Mouse (Mus musculus): ENCODE data around the gene Nek5. TPM values are rescaled to one million over a fixed set of nuclear protein-coding genes. Genes with fewer than 3 reads are reported as not detected.
"Not testable (repeated sequence)": the region's sequence is repeated elsewhere in the genome, so short reads cannot be mapped to it uniquely, and the experiment has no call there.

Gene Nek5
- polyA plus RNA-seq, 1 experiment from 2014 or later: 1.7 TPM

DNA sequence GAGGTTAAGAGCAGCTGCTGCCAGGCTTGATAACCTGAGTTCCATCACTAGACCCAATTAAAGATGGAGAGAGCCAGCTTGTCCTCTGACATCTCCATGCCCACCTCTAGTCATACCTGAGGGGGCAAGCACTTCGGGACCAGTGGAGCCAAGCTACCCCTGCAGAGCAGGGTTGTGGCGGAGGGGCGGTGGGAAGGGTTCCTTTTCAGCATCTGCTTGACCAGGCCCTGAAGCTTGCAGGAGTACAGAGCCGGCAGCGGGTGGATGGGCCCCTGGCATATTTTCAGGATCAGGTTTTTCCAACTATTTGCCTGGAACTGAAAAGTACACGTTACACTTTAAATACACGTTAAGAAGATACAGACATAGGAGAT lies 23.5 kb upstream of the Nek5 start:
- Histone ChIP-seq H3K9ac (no peak overlapping the region), H3K4me3 (replicated peaks; ENCODE audit: low read length) (no peak overlapping the region), H3K4me1 (replicated peaks; ENCODE audit: control insufficient read depth, insufficient read depth, low read length) (no peaks in the 10 kb centered on the region), H3K27ac (no peak overlapping the region), H3K9me3 (ENCODE audit: control insufficient read depth, low read length) (no peaks in the 10 kb centered on the region), H3K36me3 (replicated peaks; ENCODE audit: control insufficient read depth, insufficient read depth) (peaks cover 17% of the 10 kb centered on the region), H3K27me3 (ENCODE audit: control insufficient read depth, insufficient read depth, low read length) (no peaks in the 10 kb centered on the region), H3K4me2 (replicated peaks) (no peak overlapping the region)
- DNase-seq (ENCODE audit: low spot score): no peak
- 96% methylated on average over 7 of the region's 7 CpGs for WGBS
- no peak for ATAC-seq (ENCODE audit: low FRiP score)

DNA sequence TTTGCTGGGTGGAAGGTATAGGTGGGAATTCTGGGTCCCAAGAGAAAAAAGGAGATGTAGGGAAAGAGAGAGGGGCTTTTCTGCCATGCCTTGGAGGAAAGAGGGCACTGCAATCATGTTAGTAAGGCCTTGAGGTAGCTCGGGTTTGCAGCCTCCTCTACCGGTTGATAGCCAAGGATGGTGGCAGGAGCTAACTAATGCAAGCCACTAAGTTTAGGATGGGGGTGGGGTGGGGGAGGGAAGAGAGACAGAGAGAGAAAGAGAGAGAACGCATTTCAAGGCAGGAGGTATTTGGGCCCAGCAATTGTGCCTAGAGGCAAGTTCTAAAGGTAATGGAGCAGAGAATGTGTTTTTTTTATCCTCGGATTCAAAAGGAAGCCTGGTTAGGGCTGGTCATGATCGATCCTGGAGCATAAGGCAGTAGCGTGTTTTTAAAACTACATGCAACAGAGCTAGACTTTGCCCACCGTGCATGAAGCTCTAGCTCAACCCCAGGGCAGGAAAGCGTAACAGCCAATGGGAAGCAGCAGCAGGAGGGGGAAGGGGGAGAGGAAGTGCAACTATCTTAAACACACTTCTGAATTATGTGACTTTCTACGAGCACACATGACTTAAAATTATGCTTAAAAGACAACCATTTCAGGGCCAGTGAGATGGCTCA lies 23.0 kb upstream of the Nek5 start:
- Histone ChIP-seq H3K4me3 (replicated peaks; ENCODE audit: low read length) (no peak overlapping the region), H3K27ac (no peak overlapping the region), H3K9ac (no peak overlapping the region), H3K9me3 (ENCODE audit: control insufficient read depth, low read length) (no peaks in the 10 kb centered on the region), H3K4me1 (replicated peaks; ENCODE audit: control insufficient read depth, insufficient read depth, low read length) (no peaks in the 10 kb centered on the region), H3K27me3 (ENCODE audit: control insufficient read depth, insufficient read depth, low read length) (no peaks in the 10 kb centered on the region), H3K36me3 (replicated peaks; ENCODE audit: control insufficient read depth, insufficient read depth) (peaks cover 23% of the 10 kb centered on the region), H3K4me2 (replicated peaks) (no peak overlapping the region)
- WGBS: 79% methylated on average over 9 of the region's 9 CpGs
- ATAC-seq (ENCODE audit: low FRiP score) (no peak), DNase-seq (ENCODE audit: low spot score) (no peak)

DNA sequence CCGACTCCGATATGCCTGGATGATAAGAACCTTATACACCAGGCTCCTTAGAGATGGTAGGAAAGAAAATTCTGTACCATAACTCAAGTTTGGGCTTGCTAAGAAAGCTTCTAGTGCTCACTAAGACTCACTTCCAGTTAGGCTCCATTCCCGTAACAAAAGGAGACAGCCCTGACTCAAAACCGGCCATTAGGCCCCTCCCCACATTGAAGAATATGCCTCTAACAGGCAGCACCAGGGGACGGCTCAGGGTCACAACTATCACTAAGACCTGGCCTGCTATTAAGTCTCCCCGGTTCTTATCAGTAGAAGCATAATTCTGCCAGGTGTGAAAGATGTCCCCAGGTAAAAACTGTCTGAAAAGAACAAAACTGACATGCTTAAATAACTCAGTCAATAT lies 21.0 kb upstream of the Nek5 start:
- H3K27me3 ChIP-seq (ENCODE audit: control insufficient read depth, insufficient read depth, low read length): no peaks in the 10 kb centered on the region
- WGBS: 82% methylated on average over 6 of the region's 6 CpGs
- no peak overlapping the region for H3K4me3 ChIP-seq (replicated peaks; ENCODE audit: low read length)
- DNase-seq (ENCODE audit: low spot score) (no peak), ATAC-seq (ENCODE audit: low FRiP score) (no peak)
- no peaks in the 10 kb centered on the region for H3K9me3 ChIP-seq (ENCODE audit: control insufficient read depth, low read length)
- H3K4me1 ChIP-seq (replicated peaks; ENCODE audit: control insufficient read depth, insufficient read depth, low read length): no peaks in the 10 kb centered on the region
- H3K9ac ChIP-seq: no peak overlapping the region
- no peak overlapping the region for H3K4me2 ChIP-seq (replicated peaks)
- peaks cover 31% of the 10 kb centered on the region for H3K36me3 ChIP-seq (replicated peaks; ENCODE audit: control insufficient read depth, insufficient read depth)
- no peak overlapping the region for H3K27ac ChIP-seq

DNA sequence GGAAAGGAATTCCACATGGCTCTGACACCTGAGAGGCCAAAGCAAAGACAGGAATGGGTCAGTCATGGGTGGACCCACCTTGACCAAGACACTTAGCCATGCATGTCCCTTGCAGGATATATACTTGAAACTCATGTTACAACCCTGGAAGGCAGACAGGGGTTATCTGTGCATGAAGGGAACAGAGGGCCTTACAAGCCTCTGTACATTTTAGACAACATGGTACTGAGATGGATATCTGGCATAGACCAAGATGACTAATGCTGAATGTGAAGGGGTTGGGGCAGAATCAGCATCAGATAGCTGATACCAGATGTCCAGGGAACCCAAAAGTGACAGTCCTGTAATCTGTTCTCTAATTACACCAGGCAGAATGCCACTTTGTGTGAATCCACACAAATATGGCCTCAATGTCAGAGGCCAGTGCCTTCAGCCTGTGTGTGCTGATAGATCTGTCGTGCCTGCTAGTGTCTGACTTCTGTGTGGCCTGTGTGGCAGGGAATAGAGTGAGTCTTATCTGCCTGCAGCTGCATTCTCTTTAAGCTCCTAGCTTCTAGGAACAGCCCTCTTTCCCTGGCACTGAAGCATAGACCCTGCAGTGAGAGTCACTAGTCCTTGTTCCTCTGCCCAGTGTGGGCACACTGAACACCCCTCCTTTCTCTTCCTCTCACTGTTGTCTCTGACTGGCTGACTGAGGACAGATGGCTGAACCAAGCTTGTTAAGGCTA lies 19.1 kb upstream of the Nek5 start:
- H3K9ac ChIP-seq: no peak overlapping the region
- ATAC-seq (ENCODE audit: low FRiP score): 0 out of 2 replicates have a peak, but pooled peaks have one; percentile 8
- WGBS: 77% methylated on average over 1 of the region's 1 CpGs

DNA sequence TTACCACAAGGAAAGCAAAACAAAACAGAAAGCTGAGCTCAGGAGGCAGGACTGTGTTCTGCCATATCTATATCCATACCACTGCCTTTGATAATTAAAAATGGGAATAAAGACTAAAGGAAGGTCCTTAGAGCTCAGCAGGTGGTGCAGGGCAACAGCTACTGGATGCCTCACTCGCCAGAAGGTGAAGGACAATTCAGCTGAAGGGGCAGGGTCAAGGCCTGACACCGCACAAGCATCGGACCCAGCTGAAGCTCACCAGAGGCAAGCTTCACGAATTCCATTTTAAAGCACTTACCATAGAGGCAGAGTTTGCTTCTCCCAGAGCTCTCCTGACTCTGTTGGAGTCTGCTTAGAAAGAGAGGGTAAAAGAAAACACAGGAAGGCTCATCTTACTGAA lies 17.7 kb upstream of the Nek5 start:
- 81% methylated on average over 4 of the region's 4 CpGs for WGBS
- ATAC-seq (ENCODE audit: low FRiP score): no peak
- H3K27me3 ChIP-seq (ENCODE audit: control insufficient read depth, insufficient read depth, low read length): no peaks in the 10 kb centered on the region
- H3K4me2 ChIP-seq (replicated peaks): no peak overlapping the region
- no peaks in the 10 kb centered on the region for H3K4me1 ChIP-seq (replicated peaks; ENCODE audit: control insufficient read depth, insufficient read depth, low read length)
- H3K36me3 ChIP-seq (replicated peaks; ENCODE audit: control insufficient read depth, insufficient read depth): peaks cover 21% of the 10 kb centered on the region; the same call in 1 of the 2 replicates
- no peak overlapping the region for H3K27ac ChIP-seq
- no peak overlapping the region for H3K4me3 ChIP-seq (replicated peaks; ENCODE audit: low read length)
- DNase-seq (ENCODE audit: low spot score): no peak
- no peaks in the 10 kb centered on the region for H3K9me3 ChIP-seq (ENCODE audit: control insufficient read depth, low read length)
- no peak overlapping the region for H3K9ac ChIP-seq

More for the DNA sequence above, 19.1 kb upstream of the Nek5 start:
- H3K27ac ChIP-seq: no peak overlapping the region
- H3K4me3 ChIP-seq (replicated peaks; ENCODE audit: low read length): no peak overlapping the region
- no peak overlapping the region for H3K4me2 ChIP-seq (replicated peaks)
- H3K36me3 ChIP-seq (replicated peaks; ENCODE audit: control insufficient read depth, insufficient read depth): peaks cover 31% of the 10 kb centered on the region
- DNase-seq (ENCODE audit: low spot score): no peak
- H3K4me1 ChIP-seq (replicated peaks; ENCODE audit: control insufficient read depth, insufficient read depth, low read length): no peaks in the 10 kb centered on the region
- no peaks in the 10 kb centered on the region for H3K27me3 ChIP-seq (ENCODE audit: control insufficient read depth, insufficient read depth, low read length)
- no peaks in the 10 kb centered on the region for H3K9me3 ChIP-seq (ENCODE audit: control insufficient read depth, low read length)

DNA sequence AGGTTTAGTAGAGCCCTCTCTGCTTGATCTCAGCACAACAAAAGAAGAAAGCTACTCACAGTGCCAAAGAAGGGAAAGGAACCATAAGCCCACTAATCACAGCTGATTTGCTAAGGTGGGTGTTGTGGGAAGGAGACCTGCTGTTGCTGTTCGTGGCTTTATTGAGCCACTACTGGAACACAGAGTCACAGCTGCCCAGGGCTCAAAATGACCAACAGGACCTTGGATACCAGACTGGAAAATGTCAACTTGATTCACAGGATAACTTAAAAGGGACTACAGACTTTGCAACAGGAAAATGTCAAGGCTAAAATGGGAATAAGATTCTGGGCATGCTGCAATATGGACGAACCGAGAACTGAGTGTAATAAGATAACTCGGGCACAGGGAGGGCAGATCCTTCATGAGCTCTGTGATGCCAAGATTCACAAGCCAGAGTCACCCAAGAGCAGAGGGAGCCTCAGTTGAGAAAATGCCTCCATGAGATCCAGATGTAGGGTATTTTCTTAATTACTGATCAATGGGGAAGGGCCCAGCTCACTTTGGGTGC lies 17.1 kb upstream of the Nek5 start:
- no peaks in the 10 kb centered on the region for H3K4me1 ChIP-seq (replicated peaks; ENCODE audit: control insufficient read depth, insufficient read depth, low read length)
- H3K27me3 ChIP-seq (ENCODE audit: control insufficient read depth, insufficient read depth, low read length): no peaks in the 10 kb centered on the region
- DNase-seq (ENCODE audit: low spot score): no peak
- 90% methylated on average over 4 of the region's 4 CpGs for WGBS
- H3K27ac ChIP-seq: no peak overlapping the region
- no peak overlapping the region for H3K4me3 ChIP-seq (replicated peaks; ENCODE audit: low read length)
- H3K9me3 ChIP-seq (ENCODE audit: control insufficient read depth, low read length): no peaks in the 10 kb centered on the region
- no peak for ATAC-seq (ENCODE audit: low FRiP score)
- H3K4me2 ChIP-seq (replicated peaks): no peak overlapping the region
- no peak overlapping the region for H3K9ac ChIP-seq
- H3K36me3 ChIP-seq (replicated peaks; ENCODE audit: control insufficient read depth, insufficient read depth): peaks cover 21% of the 10 kb centered on the region; the same call in 1 of the 2 replicates

DNA sequence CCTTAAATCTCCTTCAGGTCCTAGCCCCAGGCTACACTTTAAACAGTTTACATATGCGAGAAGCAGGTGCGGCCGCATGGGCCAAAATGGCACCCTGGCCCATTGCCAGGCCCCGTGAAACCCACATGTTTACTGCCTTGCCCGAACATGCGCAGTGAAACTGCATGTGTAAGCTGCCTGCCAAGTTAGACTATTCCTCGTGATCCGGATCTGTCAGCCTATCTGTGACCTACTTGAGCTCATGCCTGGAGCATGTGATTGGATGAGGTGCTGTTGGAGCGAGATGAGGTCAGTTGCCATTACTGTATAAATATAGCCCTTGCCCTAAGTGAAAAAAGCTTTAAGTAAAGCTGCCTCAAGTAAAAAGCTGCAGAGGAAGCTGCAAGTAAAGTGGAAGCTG lies 11.6 kb upstream of the Nek5 start:
- not testable (repeated sequence) for DNase-seq (ENCODE audit: low spot score); H3K36me3 ChIP-seq (replicated peaks; ENCODE audit: control insufficient read depth, insufficient read depth); H3K9ac ChIP-seq; H3K27ac ChIP-seq; H3K27me3 ChIP-seq (ENCODE audit: control insufficient read depth, insufficient read depth, low read length); ATAC-seq (ENCODE audit: low FRiP score); H3K4me3 ChIP-seq (replicated peaks; ENCODE audit: low read length); H3K4me2 ChIP-seq (replicated peaks); H3K9me3 ChIP-seq (ENCODE audit: control insufficient read depth, low read length); H3K4me1 ChIP-seq (replicated peaks; ENCODE audit: control insufficient read depth, insufficient read depth, low read length)
- 77% methylated on average over 9 of the region's 9 CpGs for WGBS

DNA sequence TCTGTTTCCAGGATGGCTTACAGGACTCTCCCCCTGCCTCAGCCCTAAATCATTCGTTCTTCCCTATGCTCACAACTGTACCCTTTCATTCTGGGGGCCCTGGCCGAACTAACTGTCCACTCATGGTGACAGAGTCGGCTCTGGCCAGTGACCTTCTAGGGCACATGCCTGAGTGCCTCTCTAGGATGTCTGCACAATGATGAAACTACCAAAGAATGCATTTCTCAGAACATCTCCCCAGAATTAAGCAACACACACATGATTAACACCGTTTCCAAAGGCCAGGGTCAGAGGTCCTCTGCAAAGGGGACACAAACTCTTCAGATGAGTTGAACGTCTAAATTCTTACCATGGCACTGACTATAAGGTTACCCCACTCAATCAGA lies 9.9 kb upstream of the Nek5 start:
- Histone ChIP-seq H3K9me3 (ENCODE audit: control insufficient read depth, low read length) (no peaks in the 10 kb centered on the region), H3K4me1 (replicated peaks; ENCODE audit: control insufficient read depth, insufficient read depth, low read length) (no peaks in the 10 kb centered on the region), H3K36me3 (replicated peaks; ENCODE audit: control insufficient read depth, insufficient read depth) (no peaks in the 10 kb centered on the region; the same call in 1 of the 2 replicates), H3K27ac (no peak overlapping the region), H3K4me3 (replicated peaks; ENCODE audit: low read length) (no peak overlapping the region), H3K9ac (no peak overlapping the region), H3K27me3 (ENCODE audit: control insufficient read depth, insufficient read depth, low read length) (no peaks in the 10 kb centered on the region), H3K4me2 (replicated peaks) (no peak overlapping the region)
- ATAC-seq (ENCODE audit: low FRiP score): no peak
- no peak for DNase-seq (ENCODE audit: low spot score)
- WGBS: 83% methylated on average over 5 of the region's 5 CpGs

DNA sequence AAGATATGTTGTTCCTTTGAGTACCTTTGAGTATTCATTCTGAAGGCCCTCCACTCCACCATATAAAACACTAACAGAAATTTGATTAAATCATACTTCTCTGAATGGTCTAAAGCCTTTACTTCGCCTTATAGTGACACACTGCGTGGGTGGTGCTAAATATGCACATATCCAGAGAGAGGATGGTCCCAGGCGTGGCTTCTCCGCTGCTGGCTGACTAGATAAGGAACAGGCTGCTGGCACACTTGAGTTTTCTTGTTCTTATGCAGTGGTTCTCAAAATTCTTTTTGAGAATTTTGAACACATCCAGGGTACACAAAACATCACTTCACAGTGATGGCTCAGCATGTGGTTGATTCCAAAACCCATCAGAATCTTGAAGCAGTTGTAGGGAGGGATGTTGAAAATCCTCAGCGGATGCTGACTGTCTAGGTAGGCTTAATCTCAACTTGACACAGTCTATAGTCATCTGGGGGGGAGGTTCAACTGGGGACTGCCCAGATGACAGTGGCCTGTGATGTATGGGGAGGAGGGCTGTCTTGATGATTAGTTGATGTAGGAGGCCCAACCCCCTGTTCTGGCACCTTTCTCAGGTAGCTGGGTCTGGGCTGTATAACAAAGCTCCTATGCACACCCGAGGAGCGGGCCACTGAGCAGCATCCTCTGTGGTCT lies 9.4 kb upstream of the Nek5 start:
- no peak for DNase-seq (ENCODE audit: low spot score)
- ATAC-seq (ENCODE audit: low FRiP score): no peak

More for the DNA sequence above, 9.4 kb upstream of the Nek5 start:
- no peak overlapping the region for H3K9ac ChIP-seq
- peaks cover 2% of the 10 kb centered on the region; the same call in 1 of the 2 replicates for H3K36me3 ChIP-seq (replicated peaks; ENCODE audit: control insufficient read depth, insufficient read depth)
- H3K9me3 ChIP-seq (ENCODE audit: control insufficient read depth, low read length): no peaks in the 10 kb centered on the region
- no peak overlapping the region for H3K27ac ChIP-seq
- 95% methylated on average over 7 of the region's 7 CpGs for WGBS
- H3K27me3 ChIP-seq (ENCODE audit: control insufficient read depth, insufficient read depth, low read length): no peaks in the 10 kb centered on the region
- no peak overlapping the region for H3K4me3 ChIP-seq (replicated peaks; ENCODE audit: low read length)
- H3K4me1 ChIP-seq (replicated peaks; ENCODE audit: control insufficient read depth, insufficient read depth, low read length): no peaks in the 10 kb centered on the region
- no peak overlapping the region for H3K4me2 ChIP-seq (replicated peaks)

Measured in hindbrain, embryonic 14.5 days (tissue).